Mouse (Mus musculus): ENCODE data around the gene Padi6. TPM values are rescaled to one million over a fixed set of nuclear protein-coding genes. Genes with fewer than 3 reads are reported as not detected.

The Padi6 gene
- total and polyA plus RNA-seq, 3 experiments = not detected

GRCm38 (mm10) chr4:140731654-140732053 lies 10.8 kb downstream of the Padi6 start:
- Histone ChIP-seq H3K79me2 (replicated peaks; ENCODE audit: control insufficient read depth, insufficient read depth, low read length) (no peaks in the 10 kb centered on the region), H3K9ac (ENCODE audit: low read depth, low read length) (no peak overlapping the region)

GRCm38 (mm10) chr4:140726907-140727306 lies 15.5 kb downstream of the Padi6 start:
- TF ChIP-seq POLR2A (IDR thresholded peaks at IDR 0.05; ENCODE audit: insufficient read depth, low read depth, low read length) = no peak
- TF ChIP-seq CTCF (IDR thresholded peaks at IDR 0.05) = no peak
- no peak for TF ChIP-seq EP300 (IDR thresholded peaks at IDR 0.05; ENCODE audit: insufficient read depth, low read depth, low read length)
- Histone ChIP-seq H3K27ac (no peak overlapping the region), H3K4me1 (ENCODE audit: control insufficient read depth, insufficient read depth, low read length) (no peaks in the 10 kb centered on the region), H3K27me3 (ENCODE audit: control insufficient read depth, insufficient read depth, low read length) (no peaks in the 10 kb centered on the region), H3K4me3 (no peak overlapping the region), H3K9ac (ENCODE audit: low read depth, low read length) (no peak overlapping the region), H3K36me3 (ENCODE audit: control insufficient read depth, insufficient read depth, low read length) (no peaks in the 10 kb centered on the region), H3K79me2 (replicated peaks; ENCODE audit: control insufficient read depth, insufficient read depth, low read length) (no peaks in the 10 kb centered on the region)
- intact Hi-C loops (cut with DNase I) = loop anchor here (10.0 kb wide), 1 partner anchor 298 kb away; no protein-coding TSS in a partner anchor
- no peak for DNase-seq
- WGBS = 86% methylated on average over 12 of the region's 12 CpGs

More at GRCm38 (mm10) chr4:140731654-140732053, 10.8 kb downstream of the Padi6 start:
- H3K4me1 ChIP-seq (ENCODE audit: control insufficient read depth, insufficient read depth, low read length) = no peaks in the 10 kb centered on the region
- no peak overlapping the region for H3K27ac ChIP-seq
- H3K27me3 ChIP-seq (ENCODE audit: control insufficient read depth, insufficient read depth, low read length) = no peaks in the 10 kb centered on the region
- no peaks in the 10 kb centered on the region for H3K36me3 ChIP-seq (ENCODE audit: control insufficient read depth, insufficient read depth, low read length)
- TF ChIP-seq CTCF (IDR thresholded peaks at IDR 0.05) (peak; percentile 32), POLR2A (IDR thresholded peaks at IDR 0.05; ENCODE audit: insufficient read depth, low read depth, low read length) (no peak)
- DNase-seq = no peak
- 72% methylated on average over 4 of the region's 4 CpGs for WGBS
- intact Hi-C loops (cut with DNase I) = no loop called here
- no peak overlapping the region for H3K4me3 ChIP-seq

GRCm38 (mm10) chr4:140724739-140725138 lies 17.7 kb downstream of the Padi6 start:
- Histone ChIP-seq H3K4me3 (no peak overlapping the region), H3K79me2 (replicated peaks; ENCODE audit: control insufficient read depth, insufficient read depth, low read length) (no peaks in the 10 kb centered on the region), H3K4me1 (ENCODE audit: control insufficient read depth, insufficient read depth, low read length) (no peaks in the 10 kb centered on the region), H3K27me3 (ENCODE audit: control insufficient read depth, insufficient read depth, low read length) (no peaks in the 10 kb centered on the region), H3K9ac (ENCODE audit: low read depth, low read length) (no peak overlapping the region), H3K36me3 (ENCODE audit: control insufficient read depth, insufficient read depth, low read length) (no peaks in the 10 kb centered on the region), H3K27ac (no peak overlapping the region)
- intact Hi-C loops (cut with DNase I) = loop anchor here (2.0 to 10.0 kb wide), 3 partner anchors 178 to 300 kb away; no protein-coding TSS in a partner anchor
- TF ChIP-seq CTCF (IDR thresholded peaks at IDR 0.05) (no peak), POLR2A (IDR thresholded peaks at IDR 0.05; ENCODE audit: insufficient read depth, low read depth, low read length) (no peak), EP300 (IDR thresholded peaks at IDR 0.05; ENCODE audit: insufficient read depth, low read depth, low read length) (no peak)
- no peak for DNase-seq
- WGBS = 70% methylated on average over 6 of the region's 6 CpGs

- TF ChIP-seq CTCF (IDR thresholded peaks at IDR 0.05) = peak; percentile 71
- no peak for TF ChIP-seq EP300 (IDR thresholded peaks at IDR 0.05; ENCODE audit: insufficient read depth, low read depth, low read length)
- TF ChIP-seq POLR2A (IDR thresholded peaks at IDR 0.05; ENCODE audit: insufficient read depth, low read depth, low read length) = no peak
- Histone ChIP-seq H3K27ac (no peak overlapping the region), H3K36me3 (ENCODE audit: control insufficient read depth, insufficient read depth, low read length) (no peaks in the 10 kb centered on the region), H3K4me1 (ENCODE audit: control insufficient read depth, insufficient read depth, low read length) (no peaks in the 10 kb centered on the region), H3K9ac (ENCODE audit: low read depth, low read length) (no peak overlapping the region), H3K4me3 (no peak overlapping the region), H3K27me3 (ENCODE audit: control insufficient read depth, insufficient read depth, low read length) (no peaks in the 10 kb centered on the region), H3K79me2 (replicated peaks; ENCODE audit: control insufficient read depth, insufficient read depth, low read length) (no peaks in the 10 kb centered on the region)
- no peak for DNase-seq
- intact Hi-C loops (cut with DNase I) = loop anchor here (2.0 to 10.0 kb wide), 3 partner anchors 179 to 301 kb away; no protein-coding TSS in a partner anchor
- WGBS = 59% methylated on average over 5 of the region's 5 CpGs
Measured at GRCm38 (mm10) chr4:140723801-140724200, 18.6 kb downstream of the Padi6 start.

- Histone ChIP-seq H3K27ac (no peak overlapping the region), H3K36me3 (ENCODE audit: control insufficient read depth, insufficient read depth, low read length) (no peaks in the 10 kb centered on the region), H3K79me2 (replicated peaks; ENCODE audit: control insufficient read depth, insufficient read depth, low read length) (no peaks in the 10 kb centered on the region), H3K27me3 (ENCODE audit: control insufficient read depth, insufficient read depth, low read length) (no peaks in the 10 kb centered on the region), H3K9ac (ENCODE audit: low read depth, low read length) (no peak overlapping the region), H3K4me1 (ENCODE audit: control insufficient read depth, insufficient read depth, low read length) (no peaks in the 10 kb centered on the region), H3K4me3 (no peak overlapping the region)
- WGBS = 69% methylated on average over 9 of the region's 9 CpGs
- intact Hi-C loops (cut with DNase I) = loop anchor here (5.0 to 10.0 kb wide), 2 partner anchors 234 to 302 kb away; no protein-coding TSS in a partner anchor
- TF ChIP-seq EP300 (IDR thresholded peaks at IDR 0.05; ENCODE audit: insufficient read depth, low read depth, low read length) = no peak
- no peak for DNase-seq
Measured at GRCm38 (mm10) chr4:140723192-140723591, 19.3 kb downstream of the Padi6 start.

- no peak overlapping the region for H3K9ac ChIP-seq (ENCODE audit: low read depth, low read length)
- DNase-seq = no peak
- TF ChIP-seq CTCF (IDR thresholded peaks at IDR 0.05) = no peak
- TF ChIP-seq EP300 (IDR thresholded peaks at IDR 0.05; ENCODE audit: insufficient read depth, low read depth, low read length) = no peak
- TF ChIP-seq POLR2A (IDR thresholded peaks at IDR 0.05; ENCODE audit: insufficient read depth, low read depth, low read length) = no peak
- H3K4me1 ChIP-seq (ENCODE audit: control insufficient read depth, insufficient read depth, low read length) = no peaks in the 10 kb centered on the region
- 69% methylated on average over 9 of the region's 9 CpGs for WGBS
- H3K27me3 ChIP-seq (ENCODE audit: control insufficient read depth, insufficient read depth, low read length) = no peaks in the 10 kb centered on the region
- H3K4me3 ChIP-seq = no peak overlapping the region
- no peaks in the 10 kb centered on the region for H3K79me2 ChIP-seq (replicated peaks; ENCODE audit: control insufficient read depth, insufficient read depth, low read length)
- H3K27ac ChIP-seq = no peak overlapping the region
- no peaks in the 10 kb centered on the region for H3K36me3 ChIP-seq (ENCODE audit: control insufficient read depth, insufficient read depth, low read length)
- intact Hi-C loops (cut with DNase I) = loop anchor here (5.0 to 10.0 kb wide), 2 partner anchors 235 to 302 kb away; no protein-coding TSS in a partner anchor
Measured at GRCm38 (mm10) chr4:140722710-140723109, 19.7 kb downstream of the Padi6 start.

Data from heart, adult 2 months (tissue).